Mouse (Mus musculus) kidney, postnatal 14 days (tissue): ENCODE results near the gene Rpl15.
"Not testable (repeated sequence)": the region's sequence is repeated elsewhere in the genome, so short reads cannot be mapped to it uniquely, and the experiment has no call there.

Experiments used
- DNase-seq: peaks from one replicate; pipeline ENCODE4 v3.0.0; 2022; ENCODE audit warnings: mixed read lengths

Gene Rpl15

GRCm38 (mm10) chr14:18270529-18271441, at the start of gene Rpl15, which contains the start of gene Nkiras1:
Gene Rpl15, minus strand, starts transcription at chr14:18271391.
Gene Nkiras1, plus strand, starts transcription at chr14:18271136.
- peak; percentile 99 for DNase-seq

- DNase-seq, result peak; percentile 14
Measured at GRCm38 (mm10) chr14:18317457-18318411, 46.5 kb upstream of the Rpl15 start.

- DNase-seq, result peak; percentile 8
Measured at GRCm38 (mm10) chr14:18304165-18304564, 33.0 kb upstream of the Rpl15 start.

- peak; percentile 7 for DNase-seq
Measured at GRCm38 (mm10) chr14:18303262-18303661, 32.1 kb upstream of the Rpl15 start.

GRCm38 (mm10) chr14:18302750-18303149, 31.6 kb upstream of the Rpl15 start:
- no peak for DNase-seq

- DNase-seq, result no peak
Measured at GRCm38 (mm10) chr14:18301591-18301990, 30.4 kb upstream of the Rpl15 start.

GRCm38 (mm10) chr14:18300676-18301075, 29.5 kb upstream of the Rpl15 start:
- DNase-seq, result no peak

GRCm38 (mm10) chr14:18298874-18299273, 27.7 kb upstream of the Rpl15 start:
- no peak for DNase-seq

GRCm38 (mm10) chr14:18297441-18297840, 26.2 kb upstream of the Rpl15 start:
- DNase-seq, result no peak

GRCm38 (mm10) chr14:18292578-18292977, 21.4 kb upstream of the Rpl15 start:
- no peak for DNase-seq

- no peak for DNase-seq
Measured at GRCm38 (mm10) chr14:18292111-18292510, 20.9 kb upstream of the Rpl15 start.

GRCm38 (mm10) chr14:18287391-18287790, 16.2 kb upstream of the Rpl15 start:
- DNase-seq, result peak; percentile 10

GRCm38 (mm10) chr14:18286441-18286840, 15.2 kb upstream of the Rpl15 start:
- DNase-seq, result no peak

- DNase-seq, result no peak
Measured at GRCm38 (mm10) chr14:18285476-18285875, 14.3 kb upstream of the Rpl15 start.

- DNase-seq, result peak; percentile 38
Measured at GRCm38 (mm10) chr14:18284581-18284980, 13.4 kb upstream of the Rpl15 start.

- no peak for DNase-seq
Measured at GRCm38 (mm10) chr14:18280375-18280774, 9.2 kb upstream of the Rpl15 start.

GRCm38 (mm10) chr14:18274526-18274925, 3.3 kb upstream of the Rpl15 start:
- no peak for DNase-seq

GRCm38 (mm10) chr14:18271666-18272065, 475 bp upstream of the Rpl15 start:
- DNase-seq, result no peak

- not testable (repeated sequence) for DNase-seq
Measured at GRCm38 (mm10) chr14:18269947-18270528, 1.2 kb downstream of the Rpl15 start.

GRCm38 (mm10) chr14:18263427-18263826, 7.8 kb downstream of the Rpl15 start:
- DNase-seq, result peak; percentile 64

GRCm38 (mm10) chr14:18261203-18261602, 10.0 kb downstream of the Rpl15 start:
- DNase-seq, result no peak

- no peak for DNase-seq
Measured at GRCm38 (mm10) chr14:18242638-18243130, 28.5 kb downstream of the Rpl15 start.

- DNase-seq, result no peak
Measured at GRCm38 (mm10) chr14:18241786-18242185, 29.4 kb downstream of the Rpl15 start.
